Mouse (Mus musculus) neural tube, embryonic 14.5 days (tissue): Measurements from ENCODE around the gene Ppp1r14c. TPM values are rescaled to one million over a fixed set of nuclear protein-coding genes. Genes with fewer than 3 reads are reported as not detected.

Source experiments
- ATAC-seq: fragments of 200-750 bp; cut with Nextera tagmentation; 2 replicates; pipeline ENCODE4 v1.8.0; 2017; ENCODE audit warnings: low read depth, mild to moderate bottlenecking, moderate TSS enrichment, moderate library complexity
- H3K27ac ChIP-seq: fragments of 300-500 bp; sonication (generic); 2 replicates; pipeline ENCODE4 v1.5.1; 2014; ENCODE audit warnings: low read depth, mild to moderate bottlenecking, control low read depth, low read length, moderate library complexity, mixed read lengths
- H3K27me3 ChIP-seq: fragments of 300-500 bp; sonication (generic); 2 replicates; pipeline ENCODE4 v1.6.1; 2014; ENCODE audit warnings: low read length; ENCODE audit not compliant: control insufficient read depth, insufficient read depth
- H3K36me3 ChIP-seq: fragments of 300-500 bp; sonication (generic); 2 replicates; pipeline ENCODE4 v1.6.1; 2014; ENCODE audit warnings: low read length, mixed read lengths; ENCODE audit not compliant: control insufficient read depth, insufficient read depth
- H3K4me1 ChIP-seq: fragments of 300-500 bp; sonication (generic); 2 replicates; pipeline ENCODE4 v1.6.1; 2014; ENCODE audit warnings: low read length; ENCODE audit not compliant: control insufficient read depth, insufficient read depth
- H3K4me2 ChIP-seq: fragments of 300-500 bp; sonication (generic); 2 replicates; pipeline ENCODE4 v1.6.1; 2014; ENCODE audit warnings: mild to moderate bottlenecking, low read depth, low read length, control low read depth
- H3K4me3 ChIP-seq: fragments of 300-500 bp; sonication (generic); 2 replicates; pipeline ENCODE4 v1.5.1; 2014; ENCODE audit warnings: low read depth, low read length, control low read depth, mixed read lengths
- H3K9ac ChIP-seq: fragments of 300-500 bp; sonication (generic); replicated peaks from 2 replicates; pipeline ENCODE4 v1.6.1; 2014; ENCODE audit warnings: low read depth, mild to moderate bottlenecking, control low read depth, low read length, mixed read lengths
- H3K9me3 ChIP-seq: fragments of 300-500 bp; sonication (generic); 2 replicates; pipeline ENCODE4 v1.6.1; 2016; ENCODE audit warnings: low read length; ENCODE audit not compliant: control insufficient read depth
- WGBS: fragments of 180-500 bp; shearing (Covaris S2); extraction: QIAGEN DNeasy Blood & Tissue Kit; methylation state at CpG from one replicate; pipeline ENCODE4 v1.1.7; 2014; 5-methylcytosine and 5-hydroxymethylcytosine counted together
- polyA plus RNA-seq: library from polyadenylated mRNA; unstranded; fragments of >200 nt; fragmentation: Nextera tagmentation; extraction: Ambion mirVana; gene quantifications from 2 replicates; pipeline ENCODE4 v1.2.1, GENCODE M21; 2014

Ppp1r14c gene
- 57.3 and 69.0 TPM in 2 replicates for polyA plus RNA-seq

GRCm38 (mm10) chr10:3366036-3366869, at the start of gene Ppp1r14c:
Ppp1r14c (plus strand) TSS chr10:3366057.
- WGBS: under 1% methylated on average over 72 of the region's 74 CpGs
- Histone ChIP-seq H3K27me3 (no peaks in the 10 kb centered on the region), H3K4me2 (peak within 1 kb of the TSS; percentile 53), H3K4me1 (no peaks in the 10 kb centered on the region), H3K27ac (peak within 1 kb of the TSS; percentile 80), H3K4me3 (peak within 1 kb of the TSS; percentile 69), H3K36me3 (no peaks in the 10 kb centered on the region), H3K9ac (peak within 1 kb of the TSS; percentile 78), H3K9me3 (no peaks in the 10 kb centered on the region)
- ATAC-seq: peak; percentile 91

- H3K27ac ChIP-seq: no peak overlapping the region
- ATAC-seq: no peak
- 93% methylated on average over 2 of the region's 2 CpGs for WGBS
Observed at GRCm38 (mm10) chr10:3321406-3321805, 44.5 kb upstream of the Ppp1r14c start.

GRCm38 (mm10) chr10:3325447-3325846, 40.4 kb upstream of the Ppp1r14c start:
- Histone ChIP-seq H3K27ac (no peak overlapping the region), H3K9ac (no peak overlapping the region), H3K9me3 (no peaks in the 10 kb centered on the region), H3K27me3 (no peaks in the 10 kb centered on the region), H3K4me2 (no peak overlapping the region), H3K4me1 (no peaks in the 10 kb centered on the region), H3K36me3 (no peaks in the 10 kb centered on the region), H3K4me3 (no peak overlapping the region)
- ATAC-seq: no peak
- 81% methylated on average over 1 of the region's 1 CpGs for WGBS

More at GRCm38 (mm10) chr10:3321406-3321805, 44.5 kb upstream of the Ppp1r14c start:
- Histone ChIP-seq H3K27me3 (no peaks in the 10 kb centered on the region), H3K4me1 (no peaks in the 10 kb centered on the region), H3K4me3 (no peak overlapping the region), H3K36me3 (no peaks in the 10 kb centered on the region), H3K9ac (no peak overlapping the region), H3K9me3 (no peaks in the 10 kb centered on the region), H3K4me2 (no peak overlapping the region)

- Histone ChIP-seq H3K27me3 (no peaks in the 10 kb centered on the region), H3K36me3 (no peaks in the 10 kb centered on the region), H3K4me1 (no peaks in the 10 kb centered on the region), H3K4me2 (no peak overlapping the region), H3K27ac (no peak overlapping the region), H3K9ac (no peak overlapping the region), H3K4me3 (no peak overlapping the region), H3K9me3 (no peaks in the 10 kb centered on the region)
- WGBS: 32% methylated on average over 3 of the region's 3 CpGs
- ATAC-seq: peak; percentile 89; the same call in 1 of the 2 replicates
Observed at GRCm38 (mm10) chr10:3332880-3333279, 33.0 kb upstream of the Ppp1r14c start.

GRCm38 (mm10) chr10:3334570-3334969, 31.3 kb upstream of the Ppp1r14c start:
- Histone ChIP-seq H3K4me3 (no peak overlapping the region), H3K9me3 (no peaks in the 10 kb centered on the region), H3K9ac (no peak overlapping the region), H3K27ac (no peak overlapping the region), H3K36me3 (no peaks in the 10 kb centered on the region), H3K4me1 (no peaks in the 10 kb centered on the region), H3K27me3 (no peaks in the 10 kb centered on the region), H3K4me2 (no peak overlapping the region)
- ATAC-seq: no peak

GRCm38 (mm10) chr10:3336729-3337329, 29.0 kb upstream of the Ppp1r14c start:
- no peaks in the 10 kb centered on the region for H3K4me1 ChIP-seq
- no peaks in the 10 kb centered on the region for H3K9me3 ChIP-seq
- H3K27ac ChIP-seq: no peak overlapping the region
- WGBS: 76% methylated on average over 7 of the region's 7 CpGs
- no peak overlapping the region for H3K4me3 ChIP-seq
- no peak for ATAC-seq
- no peaks in the 10 kb centered on the region for H3K27me3 ChIP-seq
- H3K36me3 ChIP-seq: no peaks in the 10 kb centered on the region
- H3K9ac ChIP-seq: no peak overlapping the region
- no peak overlapping the region for H3K4me2 ChIP-seq

- H3K9me3 ChIP-seq: no peaks in the 10 kb centered on the region
- H3K4me2 ChIP-seq: no peak overlapping the region
- no peaks in the 10 kb centered on the region for H3K27me3 ChIP-seq
- no peak for ATAC-seq
- no peak overlapping the region for H3K4me3 ChIP-seq
- H3K27ac ChIP-seq: no peak overlapping the region
- 71% methylated on average over 2 of the region's 2 CpGs for WGBS
- no peak overlapping the region for H3K9ac ChIP-seq
- H3K4me1 ChIP-seq: no peaks in the 10 kb centered on the region
- no peaks in the 10 kb centered on the region for H3K36me3 ChIP-seq
Observed at GRCm38 (mm10) chr10:3337330-3337901, 28.4 kb upstream of the Ppp1r14c start.

GRCm38 (mm10) chr10:3345706-3346105, 20.2 kb upstream of the Ppp1r14c start:
- Histone ChIP-seq H3K4me2 (no peak overlapping the region), H3K27me3 (no peaks in the 10 kb centered on the region), H3K4me3 (no peak overlapping the region), H3K9ac (no peak overlapping the region), H3K36me3 (no peaks in the 10 kb centered on the region), H3K9me3 (no peaks in the 10 kb centered on the region), H3K27ac (no peak overlapping the region), H3K4me1 (no peaks in the 10 kb centered on the region)
- ATAC-seq: no peak
- WGBS: 52% methylated on average over 5 of the region's 5 CpGs

- H3K27ac ChIP-seq: no peak overlapping the region
- H3K27me3 ChIP-seq: no peaks in the 10 kb centered on the region
- 20% methylated on average over 1 of the region's 1 CpGs for WGBS
- ATAC-seq: peak; percentile 22; the same call in 1 of the 2 replicates
- H3K9me3 ChIP-seq: no peaks in the 10 kb centered on the region
- H3K4me1 ChIP-seq: no peaks in the 10 kb centered on the region
- H3K36me3 ChIP-seq: no peaks in the 10 kb centered on the region
- H3K9ac ChIP-seq: no peak overlapping the region
- H3K4me2 ChIP-seq: no peak overlapping the region
- no peak overlapping the region for H3K4me3 ChIP-seq
Observed at GRCm38 (mm10) chr10:3359531-3359930, 6.3 kb upstream of the Ppp1r14c start.
